Comparison of ENCODE assay signal across 8 mouse cellular contexts in genomic region chr14:54686063-54686521, GRCm38 (mm10). TPM values are rescaled to one million over a fixed set of nuclear protein-coding genes. Genes with fewer than 3 reads are reported as not detected.
DNase-seq lines count a peak whose midpoint lies in the region; ATAC-seq and TF ChIP-seq lines count a peak whose summit lies in the region.

Gene 1700123O20Rik, plus strand, starts transcription at chr14:54686216.

- peak within 1 kb of the TSS; percentile 84 for H3K4me2 ChIP-seq in hindbrain, embryonic 12.5 days (replicated peaks)
- H3K4me2 ChIP-seq in limb, embryonic 11.5 days (ENCODE audit: low read depth, severe bottlenecking): peak within 1 kb of the TSS; percentile 72
- peak within 1 kb of the TSS; percentile 76 for H3K4me2 ChIP-seq in midbrain, embryonic 15.5 days

- H3K4me1 ChIP-seq in hindbrain, embryonic 12.5 days: peaks cover 23% of the 10 kb centered on the region
- H3K4me1 ChIP-seq in limb, embryonic 11.5 days (ENCODE audit: control insufficient read depth, insufficient read depth, low read length): peaks cover 12% of the 10 kb centered on the region; the same call in 1 of the 2 replicates
- H3K4me1 ChIP-seq in midbrain, embryonic 15.5 days: peaks cover 41% of the 10 kb centered on the region

- H3K27me3 ChIP-seq in hindbrain, embryonic 12.5 days: no peaks in the 10 kb centered on the region
- H3K27me3 ChIP-seq in limb, embryonic 11.5 days (ENCODE audit: control insufficient read depth, insufficient read depth, low read length): no peaks in the 10 kb centered on the region
- H3K27me3 ChIP-seq in midbrain, embryonic 15.5 days (replicated peaks): no peaks in the 10 kb centered on the region

- no peaks in the 10 kb centered on the region for H3K9me3 ChIP-seq in hindbrain, embryonic 12.5 days (replicated peaks)
- no peaks in the 10 kb centered on the region for H3K9me3 ChIP-seq in limb, embryonic 11.5 days (ENCODE audit: control insufficient read depth, low read length)
- H3K9me3 ChIP-seq in midbrain, embryonic 15.5 days: no peaks in the 10 kb centered on the region

- peak; percentile 65 to 78 for DNase-seq in layer of hippocampus, adult 2 months (ENCODE audit: low spot score in 2 of 2)
- no peak for DNase-seq in layer of hippocampus, adult 9-10 months (ENCODE audit: low spot score)
- DNase-seq in adrenal gland, adult 2 months: no peak
- DNase-seq in limb, embryonic 11.5 days (ENCODE audit: low spot score): peak; percentile 84
- peak; percentile 83 to 85 for DNase-seq in thymus, postnatal 36 days

- under 1% methylated on average over 41 of the region's 41 CpGs for WGBS in hindbrain, embryonic 12.5 days
- 0% methylated on average over 31 of the region's 41 CpGs for WGBS in limb, embryonic 11.5 days
- under 1% methylated on average over 41 of the region's 41 CpGs for WGBS in midbrain, embryonic 15.5 days

- TF ChIP-seq CTCF in layer of hippocampus, adult 2 months (conservative IDR thresholded peaks at IDR 0.05): peak; percentile 58

- H3K9ac ChIP-seq in hindbrain, embryonic 12.5 days: peak within 1 kb of the TSS; percentile 89
- peak within 1 kb of the TSS; percentile 94 for H3K9ac ChIP-seq in limb, embryonic 11.5 days (ENCODE audit: low read length)
- peak within 1 kb of the TSS; percentile 87 for H3K9ac ChIP-seq in midbrain, embryonic 15.5 days

- peak within 1 kb of the TSS; percentile 100 for H3K27ac ChIP-seq in layer of hippocampus, adult 2 months
- peak within 1 kb of the TSS; percentile 96 for H3K27ac ChIP-seq in hindbrain, embryonic 12.5 days
- peak within 1 kb of the TSS; percentile 88 for H3K27ac ChIP-seq in limb, embryonic 11.5 days (replicated peaks; ENCODE audit: low read depth, low read length)
- H3K27ac ChIP-seq in midbrain, embryonic 15.5 days: peak within 1 kb of the TSS; percentile 94

- peak; percentile 78 for ATAC-seq in erythroid progenitor cell, adult 5-6 weeks (replicated peaks; ENCODE audit: low FRiP score, poor library complexity, severe bottlenecking)
- peak; percentile 80 for ATAC-seq in hindbrain, embryonic 12.5 days (ENCODE audit: low FRiP score)
- peak; percentile 76 for ATAC-seq in limb, embryonic 11.5 days (ENCODE audit: insufficient number of reproducible peaks, low FRiP score, low TSS enrichment, low read depth)
- ATAC-seq in midbrain, embryonic 15.5 days (replicated peaks): peak; percentile 84

- H3K4me3 ChIP-seq in layer of hippocampus, adult 2 months: peak within 1 kb of the TSS; percentile 73
- peak within 1 kb of the TSS; percentile 88 for H3K4me3 ChIP-seq in hindbrain, embryonic 12.5 days
- peak within 1 kb of the TSS; percentile 84 for H3K4me3 ChIP-seq in limb, embryonic 11.5 days (ENCODE audit: low read depth, low read length)
- H3K4me3 ChIP-seq in midbrain, embryonic 15.5 days: peak within 1 kb of the TSS; percentile 60

- peaks cover 25% of the 10 kb centered on the region for H3K36me3 ChIP-seq in hindbrain, embryonic 12.5 days
- H3K36me3 ChIP-seq in limb, embryonic 11.5 days (ENCODE audit: control insufficient read depth, insufficient read depth, low read length): peaks cover 19% of the 10 kb centered on the region; the same call in 1 of the 2 replicates
- H3K36me3 ChIP-seq in midbrain, embryonic 15.5 days (replicated peaks): peaks cover 14% of the 10 kb centered on the region; the same call in 1 of the 2 replicates

RNA-seq across cellular contexts. Expression of gene 1700123O20Rik, which starts in this region (rescaled TPM):
- total RNA-seq in layer of hippocampus, adult 2 months (2021): 10 to 100 TPM; 20.8 to 22.1 TPM
- 10 to 100 TPM; 39.8 to 41.7 TPM for total RNA-seq in adrenal gland, adult 2 months (2021)
- polyA plus RNA-seq in adrenal gland, adult 2 months (2012; rRNA removed): 52.7 and 81.0 TPM in 2 replicates
- 45.7 and 46.9 TPM in 2 replicates for total RNA-seq in erythroid progenitor cell, adult 5-6 weeks (2015; ENCODE audit: low replicate concordance)
- total RNA-seq in erythroid progenitor cell, adult 5-6 weeks (2017; ENCODE audit: low replicate concordance): 16.3 and 29.4 TPM in 2 replicates
- polyA plus RNA-seq in hindbrain, embryonic 12.5 days (2016; fragmentation: Nextera tagmentation; extraction: Ambion mirVana): 83.3 and 86.4 TPM in 2 replicates
- polyA plus RNA-seq in limb, embryonic 11.5 days (2014; fragmentation: Nextera tagmentation; extraction: Ambion mirVana): 111 and 114 TPM in 2 replicates
- polyA plus RNA-seq in midbrain, embryonic 15.5 days (2015; fragmentation: Nextera tagmentation; extraction: Ambion mirVana): 65.5 and 65.6 TPM in 2 replicates

Comparison
In these comparisons a context has a peak if more than half of its experiments do, and no peak if none do; other contexts are left out.
1. DNase-seq: peak in layer of hippocampus, adult 2 months (2 of 2), limb, embryonic 11.5 days (single experiment) and thymus, postnatal 36 days (2 of 2); none in layer of hippocampus, adult 9-10 months (single experiment) and adrenal gland, adult 2 months (single experiment).
2. Peak in every context shown above with its lines, with median percentiles within 50 percentile points of each other: H3K27ac ChIP-seq, H3K4me3 ChIP-seq, ATAC-seq, H3K4me2 ChIP-seq and H3K9ac ChIP-seq.